Comparison of ENCODE assay signal across 23 mouse cellular contexts in the genomic region with DNA sequence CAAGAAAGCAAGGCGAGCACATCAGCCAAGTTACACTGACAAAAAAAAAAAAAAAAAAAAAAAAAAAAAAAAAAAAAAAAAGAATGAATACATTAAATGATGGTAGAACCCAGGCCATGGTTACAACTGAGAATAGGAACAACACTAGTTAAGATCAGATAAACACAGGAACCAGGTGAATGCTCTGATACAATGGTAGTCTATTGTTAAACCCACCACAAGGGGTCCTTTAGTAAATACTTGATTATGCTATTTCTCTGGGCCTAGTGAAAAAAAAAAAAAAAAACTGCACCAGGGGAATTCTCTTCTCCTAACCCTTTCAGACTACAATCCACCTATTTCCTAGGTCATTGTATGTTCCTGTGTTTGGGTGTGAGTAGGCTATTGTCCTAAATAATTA.
A peak's percentile ranks its signal among the peaks of the same experiment; 100 is the strongest.
DNase-seq lines count a peak whose midpoint lies in the region; TF ChIP-seq lines count a peak whose summit lies in the region.
"Had no signal": no experiment of that assay in that cellular context is flagged by ENCODE, and none has a peak within 500 bp of the region (broad histone marks: within the 10 kb centered on the region; RNA-seq: fewer than 3 reads in every experiment).

No protein-coding gene starts in this region.

- H3K27me3 ChIP-seq in MEL (ENCODE audit: control insufficient read depth in 1 of 2, insufficient read depth in 2 of 2, low read length in 2 of 2) = no peaks in the 10 kb centered on the region
- H3K27me3 ChIP-seq: CH12.LX; embryonic facial prominence, embryonic 13.5 days; embryonic facial prominence, embryonic 15.5 days; forebrain, embryonic 12.5 days had no signal

- H3K9me3 ChIP-seq in MEL (replicated peaks; ENCODE audit: insufficient read depth, low read length) = no peaks in the 10 kb centered on the region; the same call in 1 of the 2 replicates
- H3K9me3 ChIP-seq: embryonic facial prominence, embryonic 13.5 days; embryonic facial prominence, embryonic 15.5 days; forebrain, embryonic 10.5 days; forebrain, embryonic 12.5 days; G1E had no signal

- no peaks in the 10 kb centered on the region for H3K4me1 ChIP-seq in MEL (ENCODE audit: control insufficient read depth in 1 of 2, insufficient read depth in 2 of 2, low read length in 2 of 2)
- H3K4me1 ChIP-seq: embryonic facial prominence, embryonic 13.5 days; embryonic facial prominence, embryonic 15.5 days; forebrain, embryonic 10.5 days; forebrain, embryonic 12.5 days had no signal

- TF ChIP-seq POLR2A in MEL (IDR thresholded peaks at IDR 0.05; ENCODE audit: control insufficient read depth in 1 of 2, insufficient read depth in 1 of 2, low read depth in 1 of 2, low read length in 2 of 2, poor library complexity in 1 of 2) = no peak

- H3K27ac ChIP-seq in MEL (ENCODE audit: control insufficient read depth, low read depth, low read length) = no peak overlapping the region
- H3K27ac ChIP-seq: embryonic facial prominence, embryonic 13.5 days; embryonic facial prominence, embryonic 15.5 days; forebrain, embryonic 10.5 days; forebrain, embryonic 12.5 days had no signal

- no peak for TF ChIP-seq CTCF in MEL (IDR thresholded peaks at IDR 0.05 in 2 of 3, conservative IDR thresholded peaks at IDR 0.05 in 1 of 3; ENCODE audit: control insufficient read depth in 1 of 3, insufficient read depth in 1 of 3, low read depth in 2 of 3, low read length in 3 of 3, poor library complexity in 1 of 3, severe bottlenecking in 1 of 3)

- H3K4me3 ChIP-seq in MEL (ENCODE audit: control insufficient read depth in 1 of 2, insufficient read depth in 1 of 2, low read depth in 2 of 2, low read length in 2 of 2) = no peak overlapping the region
- H3K4me3 ChIP-seq: embryonic facial prominence, embryonic 13.5 days; embryonic facial prominence, embryonic 15.5 days; erythroblast, embryonic 14.5 days; forebrain, embryonic 10.5 days; forebrain, embryonic 12.5 days had no signal

- TF ChIP-seq RAD21 in MEL (IDR thresholded peaks at IDR 0.05; ENCODE audit: low read depth, low read length) = no peak

- H3K79me2 ChIP-seq in MEL (ENCODE audit: control insufficient read depth, insufficient read depth, low read length, poor library complexity) = no peaks in the 10 kb centered on the region

- no peak for TF ChIP-seq EP300 in MEL (IDR thresholded peaks at IDR 0.05; ENCODE audit: low read depth in 1 of 2, low read length in 2 of 2)

- H3K36me3 ChIP-seq in MEL (ENCODE audit: control insufficient read depth in 1 of 2, insufficient read depth in 2 of 2, low read length in 2 of 2) = no peaks in the 10 kb centered on the region
- H3K36me3 ChIP-seq: embryonic facial prominence, embryonic 13.5 days; embryonic facial prominence, embryonic 15.5 days; forebrain, embryonic 10.5 days; forebrain, embryonic 12.5 days; G1E had no signal

- DNase-seq in ES-CJ7 (ENCODE audit: low read depth, low spot score) = peak; percentile 12
- no peak for DNase-seq in MEL (ENCODE audit: low read depth, low spot score)
- peak; percentile 33 for DNase-seq in ZHBTc4 (ENCODE audit: low read depth, low spot score)
- no peak for DNase-seq in ovary, postnatal 10 days (ENCODE audit: low spot score)
- no peak for DNase-seq in lung, postnatal 36 days
- DNase-seq: adrenal gland, adult 2 months; adrenal gland, postnatal 10 days; adrenal gland, postnatal 25 days; B cell, adult 2 months; cerebellum, adult 11 months; cerebellum, adult 18-20 months; cerebellum, adult 8-10 months; cerebellum, adult 9-11 months; cerebellum, postnatal 14 days; cerebellum, postnatal 36 days; embryo, embryonic 11 days had no signal

- H3K9ac ChIP-seq in MEL (ENCODE audit: control insufficient read depth, low read depth, low read length, poor library complexity, severe bottlenecking) = no peak overlapping the region
- H3K9ac ChIP-seq: embryonic facial prominence, embryonic 13.5 days; embryonic facial prominence, embryonic 15.5 days; forebrain, embryonic 12.5 days had no signal

TF ChIP-seq in MEL, 35 proteins besides CTCF, POLR2A, EP300 and RAD21:
- TF ChIP-seq ZNF384 (IDR thresholded peaks at IDR 0.05; ENCODE audit: low read depth, low read length) = 0 out of 2 replicates have a peak, but pooled peaks have one; percentile 20
- TF ChIP-seq USF2 (IDR thresholded peaks at IDR 0.05; ENCODE audit: borderline replicate concordance in 1 of 2, insufficient read depth in 1 of 2, low read depth in 1 of 2, low read length in 2 of 2) = no peak
TF ChIP-seq in MEL: peak in this region for 1.

Comparison
In these comparisons a context has a peak if more than half of its experiments do, and no peak if none do; other contexts are left out.
1. DNase-seq: peak in ES-CJ7 (single experiment) and ZHBTc4 (single experiment); none in MEL (single experiment), ovary, postnatal 10 days (single experiment) and lung, postnatal 36 days (single experiment).